Mouse (Mus musculus) spleen, postnatal 14 days (tissue): Measurements from ENCODE around the gene Armcx1.
"Not testable (repeated sequence)": the region's sequence is repeated elsewhere in the genome, so short reads cannot be mapped to it uniquely, and the experiment has no call there.

Source experiments
- DNase-seq, 2 experiments: peaks; one replicate each; pipeline ENCODE4 v3.0.0; 2021 to 2022; ENCODE audit warnings: low spot score in 2 of 2

Armcx1 gene

DNA sequence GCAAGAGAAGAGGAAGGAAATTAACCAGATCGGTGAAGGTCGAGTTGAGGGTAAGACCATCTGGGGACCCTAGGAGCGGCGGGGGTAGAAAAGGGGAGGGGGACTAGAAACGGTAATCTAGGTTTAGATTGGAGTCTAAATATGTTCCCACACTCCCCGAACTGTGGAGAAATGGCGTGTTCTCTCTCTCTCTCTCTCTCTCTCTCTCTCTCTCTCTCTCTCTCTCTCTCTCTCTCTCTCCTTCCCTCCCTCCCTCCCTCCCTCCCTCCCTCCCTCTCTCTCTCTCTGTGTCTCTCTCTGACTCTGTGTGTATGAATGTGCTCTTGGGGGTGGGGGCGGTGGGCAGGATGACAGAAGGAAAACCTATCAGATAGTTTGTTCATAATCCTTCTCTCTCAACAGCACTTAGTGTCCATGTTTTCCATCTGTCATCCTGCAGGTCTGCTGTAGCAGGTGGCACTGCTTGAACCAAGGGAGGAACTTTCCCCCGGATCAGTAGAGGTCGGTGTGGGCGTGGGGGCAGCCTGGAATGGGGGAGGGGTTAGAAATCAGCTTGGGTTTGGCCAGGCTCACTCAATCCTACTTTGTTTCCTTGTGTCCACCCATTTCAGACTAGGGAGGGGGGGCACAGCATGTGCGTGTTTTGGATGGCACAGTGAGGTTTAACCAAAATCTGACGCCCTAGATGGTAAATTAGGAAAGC, 39.7 kb downstream of the Armcx1 start:
- no peak for DNase-seq

DNA sequence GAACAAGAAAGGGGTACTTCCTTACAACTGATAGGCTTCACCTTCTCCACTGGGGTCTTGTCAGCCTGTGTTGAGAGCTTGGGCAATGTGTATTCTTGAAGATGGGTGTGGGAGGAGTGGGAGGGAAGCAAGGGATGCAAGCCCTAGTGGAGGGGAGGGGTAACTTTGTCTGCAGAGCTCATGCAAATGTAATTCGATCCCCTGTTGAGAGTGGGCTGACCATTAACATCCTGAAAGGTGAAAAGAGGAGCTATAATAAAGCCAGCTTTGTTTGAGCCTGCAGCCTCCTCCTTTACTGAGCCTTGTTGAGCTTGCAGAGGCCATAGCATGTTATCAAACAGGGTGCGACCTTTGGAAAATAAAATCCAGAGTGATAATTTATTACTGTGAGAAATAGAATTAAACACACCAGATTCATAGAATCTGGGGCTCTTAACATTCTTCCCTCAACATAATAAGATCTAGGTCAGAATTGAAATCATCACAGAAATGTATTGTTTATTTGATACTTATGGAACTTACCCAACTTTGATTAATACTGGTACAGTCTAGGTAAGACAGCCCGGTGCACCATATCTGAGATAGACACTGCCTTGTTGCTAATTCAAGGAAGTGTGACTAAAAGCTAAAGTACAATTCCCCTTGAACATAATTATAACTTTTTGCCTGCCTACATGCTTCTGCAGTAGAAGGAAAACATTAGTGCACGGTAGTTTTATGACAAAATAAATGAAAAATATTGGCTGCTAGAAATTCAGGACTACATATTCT, 45.9 kb downstream of the Armcx1 start:
- not testable (repeated sequence) for DNase-seq
